8 mouse cellular contexts compared by ENCODE assay signal in the genomic region with DNA sequence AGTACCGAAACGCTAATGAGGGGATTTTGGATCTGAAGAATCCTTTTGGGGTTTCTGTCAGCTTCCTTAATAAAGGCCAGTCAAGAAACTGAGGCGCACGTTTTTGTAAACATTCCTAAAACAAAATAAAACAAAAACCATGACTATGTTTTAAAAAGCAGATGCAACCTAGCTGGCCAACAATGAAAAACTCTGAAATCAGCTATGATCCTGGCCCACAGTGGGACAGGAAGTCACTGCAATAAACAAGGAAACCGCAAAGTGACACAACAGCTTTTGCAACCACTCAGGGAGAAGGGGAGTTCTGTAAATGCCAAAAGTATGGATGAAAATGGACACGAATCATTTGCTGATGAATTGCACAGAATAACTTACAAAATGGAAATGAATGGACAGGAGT. TPM values are rescaled to one million over a fixed set of nuclear protein-coding genes. Genes with fewer than 3 reads are reported as not detected.
DNase-seq lines count a peak whose midpoint lies in the region; ATAC-seq lines count a peak whose summit lies in the region.

No protein-coding gene starts in this region.

- DNase-seq in heart, adult 18-20 months, result no peak
- DNase-seq in midbrain, embryonic 11.5 days (ENCODE audit: low spot score, missing footprints), result no peak
- DNase-seq in gastrocnemius, postnatal 14 days, result no peak
- DNase-seq in ovary, postnatal 10 days (ENCODE audit: low spot score), result no peak

- no peaks in the 10 kb centered on the region for H3K9me3 ChIP-seq in heart, embryonic 13.5 days
- H3K9me3 ChIP-seq in hindbrain, embryonic 15.5 days, result no peaks in the 10 kb centered on the region
- H3K9me3 ChIP-seq in midbrain, embryonic 11.5 days (ENCODE audit: control insufficient read depth, low read length), result no peaks in the 10 kb centered on the region

- WGBS in heart, embryonic 13.5 days, result 18% methylated on average over 6 of the region's 6 CpGs
- 15% methylated on average over 6 of the region's 6 CpGs for WGBS in hindbrain, embryonic 15.5 days
- WGBS in midbrain, embryonic 11.5 days, result 15% methylated on average over 6 of the region's 6 CpGs

- H3K4me1 ChIP-seq in heart, embryonic 13.5 days, result peaks cover 32% of the 10 kb centered on the region
- peaks cover 31% of the 10 kb centered on the region for H3K4me1 ChIP-seq in hindbrain, embryonic 15.5 days (replicated peaks)
- H3K4me1 ChIP-seq in midbrain, embryonic 11.5 days (ENCODE audit: control insufficient read depth, insufficient read depth, low read length), result peaks cover 19% of the 10 kb centered on the region

- peak overlapping the region; percentile 64 for H3K4me3 ChIP-seq in heart, embryonic 13.5 days
- H3K4me3 ChIP-seq in hindbrain, embryonic 15.5 days, result peak overlapping the region; percentile 44
- H3K4me3 ChIP-seq in midbrain, embryonic 11.5 days (ENCODE audit: low read depth, low read length), result no peak overlapping the region

- no peaks in the 10 kb centered on the region for H3K27me3 ChIP-seq in heart, embryonic 13.5 days (replicated peaks)
- no peaks in the 10 kb centered on the region for H3K27me3 ChIP-seq in hindbrain, embryonic 15.5 days
- H3K27me3 ChIP-seq in midbrain, embryonic 11.5 days (ENCODE audit: control insufficient read depth, insufficient read depth, low read length), result no peaks in the 10 kb centered on the region; the same call in 1 of the 2 replicates

- ATAC-seq in heart, embryonic 13.5 days (ENCODE audit: extremely low read depth, insufficient number of reproducible peaks, low FRiP score, low TSS enrichment), result no peak
- ATAC-seq in activated CD4-positive, CD25-positive, alpha-beta regulatory T cell, adult 4 months, result peak; percentile 14
- no peak for ATAC-seq in hindbrain, embryonic 15.5 days (ENCODE audit: low FRiP score, low read depth)
- no peak for ATAC-seq in midbrain, embryonic 11.5 days (ENCODE audit: low FRiP score)
- ATAC-seq in cerebellum, adult (ENCODE audit: insufficient number of reproducible peaks, low FRiP score, low TSS enrichment), result no peak

- no peaks in the 10 kb centered on the region for H3K36me3 ChIP-seq in heart, embryonic 13.5 days
- H3K36me3 ChIP-seq in hindbrain, embryonic 15.5 days, result no peaks in the 10 kb centered on the region
- no peaks in the 10 kb centered on the region for H3K36me3 ChIP-seq in midbrain, embryonic 11.5 days (ENCODE audit: control insufficient read depth, insufficient read depth, low read length)

- intact Hi-C loops in gastrocnemius, postnatal 14 days (cut with DNase I; ENCODE audit: low total_unique reads), result loop anchor here (5.0 kb wide), 1 partner anchor 76 kb away; no protein-coding TSS in a partner anchor

- H3K4me2 ChIP-seq in heart, embryonic 13.5 days, result peak overlapping the region; percentile 94
- peak overlapping the region; percentile 59 for H3K4me2 ChIP-seq in hindbrain, embryonic 15.5 days
- peak overlapping the region; percentile 63 for H3K4me2 ChIP-seq in midbrain, embryonic 11.5 days

- peak overlapping the region; percentile 25 for H3K9ac ChIP-seq in heart, embryonic 13.5 days
- H3K9ac ChIP-seq in hindbrain, embryonic 15.5 days, result no peak overlapping the region
- H3K9ac ChIP-seq in midbrain, embryonic 11.5 days (ENCODE audit: low read length), result no peak overlapping the region

- peak overlapping the region; percentile 43 for H3K27ac ChIP-seq in heart, embryonic 13.5 days (replicated peaks)
- H3K27ac ChIP-seq in hindbrain, embryonic 15.5 days (replicated peaks), result peak overlapping the region; percentile 49
- no peak overlapping the region for H3K27ac ChIP-seq in midbrain, embryonic 11.5 days (ENCODE audit: low read depth, low read length)

RNA-seq across cellular contexts. Expression of gene Bicra, which starts 5.4 kb away (rescaled TPM):
- polyA plus RNA-seq in heart, embryonic 13.5 days (2015; fragmentation: Nextera tagmentation; extraction: Ambion mirVana), result 4.6 and 5.0 TPM in 2 replicates
- total RNA-seq in heart, adult 18-20 months (2021), result 1 to 10 TPM; 4.2 to 5.9 TPM
- polyA plus RNA-seq in activated CD4-positive, CD25-positive, alpha-beta regulatory T cell, adult 4 months (2017; shearing (Covaris generic)), result 1 to 10 TPM; 3.7 TPM
- polyA plus RNA-seq in hindbrain, embryonic 15.5 days (2015; fragmentation: Nextera tagmentation; extraction: Ambion mirVana), result 7.5 and 8.7 TPM in 2 replicates
- 5.0 and 6.1 TPM in 2 replicates for polyA plus RNA-seq in midbrain, embryonic 11.5 days (2014; fragmentation: Nextera tagmentation; extraction: Ambion mirVana)
- 1 to 10 TPM; 7.9 to 8.8 TPM for total RNA-seq in gastrocnemius, postnatal 14 days (2021)

RNA-seq across cellular contexts. Expression of gene Zfp541, which starts 8.5 kb away (rescaled TPM):
- polyA plus RNA-seq in heart, embryonic 13.5 days (2015; fragmentation: Nextera tagmentation; extraction: Ambion mirVana), result 0.05 TPM in 1 of 2 replicates, not detected in the other
- total RNA-seq in heart, adult 18-20 months (2021), result not detected
- polyA plus RNA-seq in activated CD4-positive, CD25-positive, alpha-beta regulatory T cell, adult 4 months (2017; shearing (Covaris generic)), result under 1 TPM in 1 of 2 experiments, not detected in 1; 0.11 TPM
- polyA plus RNA-seq in hindbrain, embryonic 15.5 days (2015; fragmentation: Nextera tagmentation; extraction: Ambion mirVana), result 0.06 and 0.26 TPM in 2 replicates
- polyA plus RNA-seq in midbrain, embryonic 11.5 days (2014; fragmentation: Nextera tagmentation; extraction: Ambion mirVana), result not detected in 2 replicates
- not detected for total RNA-seq in gastrocnemius, postnatal 14 days (2021)

RNA-seq across cellular contexts. Expression of gene Napa, which starts 45.2 kb away (rescaled TPM):
- polyA plus RNA-seq in heart, embryonic 13.5 days (2015; fragmentation: Nextera tagmentation; extraction: Ambion mirVana), result 150 and 157 TPM in 2 replicates
- total RNA-seq in heart, adult 18-20 months (2021), result 10 to 100 TPM; 88.7 to 99.1 TPM
- polyA plus RNA-seq in activated CD4-positive, CD25-positive, alpha-beta regulatory T cell, adult 4 months (2017; shearing (Covaris generic)), result 100 to 1,000 TPM; 162 to 259 TPM
- 218 and 239 TPM in 2 replicates for polyA plus RNA-seq in hindbrain, embryonic 15.5 days (2015; fragmentation: Nextera tagmentation; extraction: Ambion mirVana)
- 162 and 165 TPM in 2 replicates for polyA plus RNA-seq in midbrain, embryonic 11.5 days (2014; fragmentation: Nextera tagmentation; extraction: Ambion mirVana)
- 100 to 1,000 TPM; 102 to 107 TPM for total RNA-seq in gastrocnemius, postnatal 14 days (2021)
